Mouse (Mus musculus): Measurements from ENCODE around the gene Sirt7. TPM values are rescaled to one million over a fixed set of nuclear protein-coding genes. Genes with fewer than 3 reads are reported as not detected.

Gene Sirt7
- polyA plus RNA-seq, 1 experiment from 2014 or later = 52.0 TPM

Small RNA genes lying within 50 kb of the gene (microRNA-seq; reads per million reads assigned to microRNA genes)
- 0.89 reads per million for gene Mir6936

Other genes with a start within 250 kb of the Sirt7 start
- gene Faap100, start 246.5 kb downstream of the Sirt7 start, polyA plus RNA-seq (2015; fragmentation: Nextera tagmentation; extraction: Ambion mirVana) = 53.9 and 59.7 TPM in 2 replicates
- 33.5 and 33.8 TPM in 2 replicates for gene Nploc4, start 187.5 kb downstream of the Sirt7 start, polyA plus RNA-seq (2015; fragmentation: Nextera tagmentation; extraction: Ambion mirVana)
- not detected in 2 replicates for gene Tspan10, start 182.6 kb downstream of the Sirt7 start, polyA plus RNA-seq (2015; fragmentation: Nextera tagmentation; extraction: Ambion mirVana)
- gene Pde6g, start 171.7 kb downstream of the Sirt7 start, polyA plus RNA-seq (2015; fragmentation: Nextera tagmentation; extraction: Ambion mirVana) = 0.29 and 0.34 TPM in 2 replicates
- 8.5 and 10.4 TPM in 2 replicates for gene Oxld1, start 167.2 kb downstream of the Sirt7 start, polyA plus RNA-seq (2015; fragmentation: Nextera tagmentation; extraction: Ambion mirVana)
- gene Ccdc137, start 167.1 kb downstream of the Sirt7 start, polyA plus RNA-seq (2015; fragmentation: Nextera tagmentation; extraction: Ambion mirVana) = 26.3 and 26.9 TPM in 2 replicates
- gene Arl16, start 157.6 kb downstream of the Sirt7 start, polyA plus RNA-seq (2015; fragmentation: Nextera tagmentation; extraction: Ambion mirVana) = 64.8 and 70.8 TPM in 2 replicates
- 123 and 124 TPM in 2 replicates for gene Mrpl12, start 140.6 kb downstream of the Sirt7 start, polyA plus RNA-seq (2015; fragmentation: Nextera tagmentation; extraction: Ambion mirVana)
- gene Slc25a10, start 133.4 kb downstream of the Sirt7 start, polyA plus RNA-seq (2015; fragmentation: Nextera tagmentation; extraction: Ambion mirVana) = 29.3 and 31.1 TPM in 2 replicates
- 0.20 and 0.28 TPM in 2 replicates for gene Gcgr, start 94.5 kb downstream of the Sirt7 start, polyA plus RNA-seq (2015; fragmentation: Nextera tagmentation; extraction: Ambion mirVana)
- gene Mcrip1, start 75.5 kb downstream of the Sirt7 start, polyA plus RNA-seq (2015; fragmentation: Nextera tagmentation; extraction: Ambion mirVana) = 201 and 236 TPM in 2 replicates
- not detected in 2 replicates for gene Ppp1r27, start 74.1 kb downstream of the Sirt7 start, polyA plus RNA-seq (2015; fragmentation: Nextera tagmentation; extraction: Ambion mirVana)
- 329 and 382 TPM in 2 replicates for gene P4hb, start 52.0 kb downstream of the Sirt7 start, polyA plus RNA-seq (2015; fragmentation: Nextera tagmentation; extraction: Ambion mirVana)
- gene Arhgdia, start 43.6 kb downstream of the Sirt7 start, polyA plus RNA-seq (2015; fragmentation: Nextera tagmentation; extraction: Ambion mirVana) = 529 and 543 TPM in 2 replicates
- 292 and 326 TPM in 2 replicates for gene Alyref, start 26.9 kb downstream of the Sirt7 start, polyA plus RNA-seq (2015; fragmentation: Nextera tagmentation; extraction: Ambion mirVana)
- 175 and 192 TPM in 2 replicates for gene Anapc11, start 26.8 kb downstream of the Sirt7 start, polyA plus RNA-seq (2015; fragmentation: Nextera tagmentation; extraction: Ambion mirVana)
- gene Npb, start 16.8 kb downstream of the Sirt7 start, polyA plus RNA-seq (2015; fragmentation: Nextera tagmentation; extraction: Ambion mirVana) = 0.81 TPM in 1 of 2 replicates, not detected in the other
- gene Pcyt2, start 7.3 kb downstream of the Sirt7 start, polyA plus RNA-seq (2015; fragmentation: Nextera tagmentation; extraction: Ambion mirVana) = 167 and 175 TPM in 2 replicates
- gene Mafg, start 8.4 kb upstream of the Sirt7 start, polyA plus RNA-seq (2015; fragmentation: Nextera tagmentation; extraction: Ambion mirVana) = 35.5 and 36.0 TPM in 2 replicates
- 24.7 and 24.8 TPM in 2 replicates for gene Pycr1, start 18.5 kb upstream of the Sirt7 start, polyA plus RNA-seq (2015; fragmentation: Nextera tagmentation; extraction: Ambion mirVana)
- gene Myadml2, start 22.9 kb upstream of the Sirt7 start, polyA plus RNA-seq (2015; fragmentation: Nextera tagmentation; extraction: Ambion mirVana) = 0.66 and 1.7 TPM in 2 replicates
- 2.5 and 2.7 TPM in 2 replicates for gene Notum, start 35.9 kb upstream of the Sirt7 start, polyA plus RNA-seq (2015; fragmentation: Nextera tagmentation; extraction: Ambion mirVana)
- gene Aspscr1, start 47.7 kb upstream of the Sirt7 start, polyA plus RNA-seq (2015; fragmentation: Nextera tagmentation; extraction: Ambion mirVana) = 131 and 141 TPM in 2 replicates
- 91.2 and 101 TPM in 2 replicates for gene Cenpx, start 88.5 kb upstream of the Sirt7 start, polyA plus RNA-seq (2015; fragmentation: Nextera tagmentation; extraction: Ambion mirVana)
- 64.4 and 66.0 TPM in 2 replicates for gene Lrrc45, start 88.7 kb upstream of the Sirt7 start, polyA plus RNA-seq (2015; fragmentation: Nextera tagmentation; extraction: Ambion mirVana)
- 235 and 267 TPM in 2 replicates for gene Rac3, start 96.2 kb upstream of the Sirt7 start, polyA plus RNA-seq (2015; fragmentation: Nextera tagmentation; extraction: Ambion mirVana)
- 10.6 and 13.0 TPM in 2 replicates for gene Dcxr, start 102.0 kb upstream of the Sirt7 start, polyA plus RNA-seq (2015; fragmentation: Nextera tagmentation; extraction: Ambion mirVana)
- gene Cbr2, start 106.9 kb upstream of the Sirt7 start, polyA plus RNA-seq (2015; fragmentation: Nextera tagmentation; extraction: Ambion mirVana) = 0.99 and 1.2 TPM in 2 replicates
- 2.4 and 2.5 TPM in 2 replicates for gene Hmga1b, start 137.6 kb upstream of the Sirt7 start, polyA plus RNA-seq (2015; fragmentation: Nextera tagmentation; extraction: Ambion mirVana)
- gene Rfng, start 159.0 kb upstream of the Sirt7 start, polyA plus RNA-seq (2015; fragmentation: Nextera tagmentation; extraction: Ambion mirVana) = 89.7 and 105 TPM in 2 replicates
- 243 and 255 TPM in 2 replicates for gene Gps1, start 159.0 kb upstream of the Sirt7 start, polyA plus RNA-seq (2015; fragmentation: Nextera tagmentation; extraction: Ambion mirVana)
- 39.8 and 49.0 TPM in 2 replicates for gene Dus1l, start 171.2 kb upstream of the Sirt7 start, polyA plus RNA-seq (2015; fragmentation: Nextera tagmentation; extraction: Ambion mirVana)
- gene Fasn, start 199.3 kb upstream of the Sirt7 start, polyA plus RNA-seq (2015; fragmentation: Nextera tagmentation; extraction: Ambion mirVana) = 63.8 and 67.4 TPM in 2 replicates